Mouse (Mus musculus) left cerebral cortex, adult 11 months (tissue): ENCODE data around the gene Cfap221.
A peak's percentile ranks its signal among the peaks of the same experiment; 100 is the strongest.

Source experiments
- DNase-seq: peaks from one replicate; pipeline ENCODE4 v3.0.0; 2022; ENCODE audit warnings: low spot score

The Cfap221 gene

GRCm38 (mm10) chr1:119902551-119903230 lies 94.3 kb downstream of the Cfap221 start:
- no peak for DNase-seq

GRCm38 (mm10) chr1:119899195-119900123 lies 97.6 kb downstream of the Cfap221 start:
- DNase-seq = no peak

- DNase-seq = no peak
Measured at GRCm38 (mm10) chr1:119894936-119895335, 102.1 kb downstream of the Cfap221 start.

GRCm38 (mm10) chr1:119893600-119893999 lies 103.4 kb downstream of the Cfap221 start:
- DNase-seq = no peak

- no peak for DNase-seq
Measured at GRCm38 (mm10) chr1:119892933-119893332, 104.1 kb downstream of the Cfap221 start.

GRCm38 (mm10) chr1:119891865-119892264 lies 105.2 kb downstream of the Cfap221 start:
- DNase-seq = no peak

GRCm38 (mm10) chr1:119891149-119891548 lies 105.9 kb downstream of the Cfap221 start:
- DNase-seq = peak; percentile 51

GRCm38 (mm10) chr1:119889347-119889746 lies 107.7 kb downstream of the Cfap221 start:
- DNase-seq = no peak

- no peak for DNase-seq
Measured at GRCm38 (mm10) chr1:119886320-119886719, 110.7 kb downstream of the Cfap221 start.

GRCm38 (mm10) chr1:119884272-119884671 lies 112.8 kb downstream of the Cfap221 start:
- DNase-seq = no peak

- no peak for DNase-seq
Measured at GRCm38 (mm10) chr1:119878909-119879308, 118.1 kb downstream of the Cfap221 start.

GRCm38 (mm10) chr1:119877469-119877868 lies 119.6 kb downstream of the Cfap221 start:
- no peak for DNase-seq
